Mouse (Mus musculus) urinary bladder, postnatal 14 days (tissue): Measurements from ENCODE around the gene Scpep1.
A peak's percentile ranks its signal among the peaks of the same experiment; 100 is the strongest.
"Not testable (repeated sequence)": the region's sequence is repeated elsewhere in the genome, so short reads cannot be mapped to it uniquely, and the experiment has no call there.

ENCODE experiments used
- DNase-seq: peaks from one replicate; pipeline ENCODE4 v3.0.0; 2021; ENCODE audit warnings: low spot score

Scpep1 gene

GRCm38 (mm10) chr11:88955217-88955969 lies at the start of gene Scpep1:
Scpep1 (minus strand) TSS chr11:88955465.
- peak; percentile 98 for DNase-seq

GRCm38 (mm10) chr11:89003726-89004125 lies 48.5 kb upstream of the Scpep1 start:
- DNase-seq, result no peak

- no peak for DNase-seq
Observed at GRCm38 (mm10) chr11:89003078-89003477, 47.8 kb upstream of the Scpep1 start.

- DNase-seq, result no peak
Observed at GRCm38 (mm10) chr11:89002621-89003020, 47.4 kb upstream of the Scpep1 start.

GRCm38 (mm10) chr11:89002068-89002467 lies 46.8 kb upstream of the Scpep1 start:
- DNase-seq, result no peak

- no peak for DNase-seq
Observed at GRCm38 (mm10) chr11:89001569-89001968, 46.3 kb upstream of the Scpep1 start.

GRCm38 (mm10) chr11:89000527-89000819 lies 45.2 kb upstream of the Scpep1 start:
- no peak for DNase-seq

GRCm38 (mm10) chr11:88999723-89000526 lies 44.7 kb upstream of the Scpep1 start:
- no peak for DNase-seq

- DNase-seq, result peak; percentile 95
Observed at GRCm38 (mm10) chr11:88998974-88999722, 43.9 kb upstream of the Scpep1 start, which contains the start of gene Trim25. Trim25 (plus strand) TSS chr11:88999376.

- DNase-seq, result no peak
Observed at GRCm38 (mm10) chr11:88998406-88998805, 43.1 kb upstream of the Scpep1 start.

- not testable (repeated sequence) for DNase-seq
Observed at GRCm38 (mm10) chr11:88997343-88997742, 42.1 kb upstream of the Scpep1 start.

GRCm38 (mm10) chr11:88996427-88996826 lies 41.2 kb upstream of the Scpep1 start:
- DNase-seq, result peak; percentile 53

- DNase-seq, result no peak
Observed at GRCm38 (mm10) chr11:88995616-88996015, 40.4 kb upstream of the Scpep1 start.

- DNase-seq, result no peak
Observed at GRCm38 (mm10) chr11:88994492-88994891, 39.2 kb upstream of the Scpep1 start.

GRCm38 (mm10) chr11:88993625-88994024 lies 38.4 kb upstream of the Scpep1 start:
- DNase-seq, result peak; percentile 67

GRCm38 (mm10) chr11:88993186-88993585 lies 37.9 kb upstream of the Scpep1 start:
- DNase-seq, result no peak

GRCm38 (mm10) chr11:88989530-88989929 lies 34.3 kb upstream of the Scpep1 start:
- no peak for DNase-seq

- no peak for DNase-seq
Observed at GRCm38 (mm10) chr11:88988956-88989355, 33.7 kb upstream of the Scpep1 start.

- no peak for DNase-seq
Observed at GRCm38 (mm10) chr11:88986616-88987015, 31.4 kb upstream of the Scpep1 start.

- no peak for DNase-seq
Observed at GRCm38 (mm10) chr11:88981337-88981736, 26.1 kb upstream of the Scpep1 start.

GRCm38 (mm10) chr11:88977188-88977587 lies 21.9 kb upstream of the Scpep1 start:
- DNase-seq, result no peak

GRCm38 (mm10) chr11:88976320-88976719 lies 21.1 kb upstream of the Scpep1 start:
- no peak for DNase-seq
